Mouse (Mus musculus): Measurements from ENCODE around the gene Gm525. TPM values are rescaled to one million over a fixed set of nuclear protein-coding genes. Genes with fewer than 3 reads are reported as not detected.
A peak's percentile ranks its signal among the peaks of the same experiment; 100 is the strongest.
"Not testable (repeated sequence)": the region's sequence is repeated elsewhere in the genome, so short reads cannot be mapped to it uniquely, and the experiment has no call there.

Gm525 gene
- polyA plus RNA-seq, 1 experiment from 2014 or later: 1.2 TPM

GRCm38 (mm10) chr11:89078996-89079680 lies 5.5 kb downstream of the Gm525 start:
- Histone ChIP-seq H3K4me1 (ENCODE audit: control insufficient read depth, insufficient read depth, low read length) (no peaks in the 10 kb centered on the region), H3K27me3 (replicated peaks; ENCODE audit: control insufficient read depth, insufficient read depth, low read length) (no peaks in the 10 kb centered on the region)
- ATAC-seq (ENCODE audit: low read depth): no peak

GRCm38 (mm10) chr11:89081906-89082305 lies 8.3 kb downstream of the Gm525 start:
- H3K4me3 ChIP-seq (ENCODE audit: low read depth, low read length); ATAC-seq (ENCODE audit: low read depth); H3K36me3 ChIP-seq (ENCODE audit: control insufficient read depth, insufficient read depth, low read length); H3K27ac ChIP-seq (replicated peaks; ENCODE audit: low read depth, low read length); H3K9ac ChIP-seq (ENCODE audit: low read depth, low read length); H3K27me3 ChIP-seq (replicated peaks; ENCODE audit: control insufficient read depth, insufficient read depth, low read length); H3K4me2 ChIP-seq (ENCODE audit: low read depth, low read length); DNase-seq (ENCODE audit: low spot score); H3K9me3 ChIP-seq (ENCODE audit: control insufficient read depth, low read length); H3K4me1 ChIP-seq (ENCODE audit: control insufficient read depth, insufficient read depth, low read length): not testable (repeated sequence)
- 48% methylated on average over 5 of the region's 5 CpGs for WGBS

More at GRCm38 (mm10) chr11:89078996-89079680, 5.5 kb downstream of the Gm525 start:
- H3K4me2 ChIP-seq (ENCODE audit: low read depth, low read length): no peak overlapping the region
- no peak for DNase-seq (ENCODE audit: low spot score)
- no peak overlapping the region for H3K27ac ChIP-seq (replicated peaks; ENCODE audit: low read depth, low read length)
- no peaks in the 10 kb centered on the region for H3K36me3 ChIP-seq (ENCODE audit: control insufficient read depth, insufficient read depth, low read length)
- H3K4me3 ChIP-seq (ENCODE audit: low read depth, low read length): no peak overlapping the region
- whole genome bisulfite sequencing: 78% methylated on average over 16 of the region's 16 CpGs
- H3K9me3 ChIP-seq (ENCODE audit: control insufficient read depth, low read length): no peaks in the 10 kb centered on the region
- no peak overlapping the region for H3K9ac ChIP-seq (ENCODE audit: low read depth, low read length)

DNA sequence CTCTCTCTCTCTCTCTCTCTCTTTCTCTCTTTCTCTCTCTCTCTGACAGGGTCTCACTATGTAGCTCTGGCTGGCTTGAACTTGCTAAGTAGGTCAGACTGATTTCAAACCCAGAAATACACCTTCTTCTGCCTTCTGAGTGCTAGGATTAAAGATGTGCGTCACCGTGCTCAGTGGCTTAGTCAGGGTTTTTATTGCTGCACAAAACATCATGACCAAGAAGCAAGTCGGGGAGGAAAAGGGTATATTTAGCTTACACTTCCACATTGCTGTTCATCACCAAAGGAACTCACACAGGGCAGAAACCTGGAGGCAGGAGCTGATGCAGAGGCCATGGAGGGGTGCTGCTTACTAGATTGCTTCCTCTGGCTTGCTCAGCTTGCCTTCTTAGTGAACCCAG lies 9.1 kb downstream of the Gm525 start:
- not testable (repeated sequence) for H3K36me3 ChIP-seq (ENCODE audit: control insufficient read depth, insufficient read depth, low read length); H3K27ac ChIP-seq (replicated peaks; ENCODE audit: low read depth, low read length)

GRCm38 (mm10) chr11:89084601-89085000 lies 11.0 kb downstream of the Gm525 start:
- peak; percentile 76 for DNase-seq (ENCODE audit: low spot score)
- Histone ChIP-seq H3K4me1 (ENCODE audit: control insufficient read depth, insufficient read depth, low read length) (no peaks in the 10 kb centered on the region), H3K36me3 (ENCODE audit: control insufficient read depth, insufficient read depth, low read length) (no peaks in the 10 kb centered on the region), H3K4me2 (ENCODE audit: low read depth, low read length) (no peak overlapping the region), H3K27ac (replicated peaks; ENCODE audit: low read depth, low read length) (no peak overlapping the region), H3K27me3 (replicated peaks; ENCODE audit: control insufficient read depth, insufficient read depth, low read length) (no peaks in the 10 kb centered on the region), H3K9ac (ENCODE audit: low read depth, low read length) (no peak overlapping the region), H3K4me3 (ENCODE audit: low read depth, low read length) (no peak overlapping the region), H3K9me3 (ENCODE audit: control insufficient read depth, low read length) (no peaks in the 10 kb centered on the region)
- no peak for ATAC-seq (ENCODE audit: low read depth)
- 43% methylated on average over 7 of the region's 7 CpGs for WGBS

More for the DNA sequence above, 9.1 kb downstream of the Gm525 start:
- not testable (repeated sequence) for H3K4me2 ChIP-seq (ENCODE audit: low read depth, low read length); DNase-seq (ENCODE audit: low spot score); H3K27me3 ChIP-seq (replicated peaks; ENCODE audit: control insufficient read depth, insufficient read depth, low read length); H3K9ac ChIP-seq (ENCODE audit: low read depth, low read length); H3K4me3 ChIP-seq (ENCODE audit: low read depth, low read length); H3K4me1 ChIP-seq (ENCODE audit: control insufficient read depth, insufficient read depth, low read length); ATAC-seq (ENCODE audit: low read depth); H3K9me3 ChIP-seq (ENCODE audit: control insufficient read depth, low read length)
- WGBS: 81% methylated on average over 3 of the region's 3 CpGs

DNA sequence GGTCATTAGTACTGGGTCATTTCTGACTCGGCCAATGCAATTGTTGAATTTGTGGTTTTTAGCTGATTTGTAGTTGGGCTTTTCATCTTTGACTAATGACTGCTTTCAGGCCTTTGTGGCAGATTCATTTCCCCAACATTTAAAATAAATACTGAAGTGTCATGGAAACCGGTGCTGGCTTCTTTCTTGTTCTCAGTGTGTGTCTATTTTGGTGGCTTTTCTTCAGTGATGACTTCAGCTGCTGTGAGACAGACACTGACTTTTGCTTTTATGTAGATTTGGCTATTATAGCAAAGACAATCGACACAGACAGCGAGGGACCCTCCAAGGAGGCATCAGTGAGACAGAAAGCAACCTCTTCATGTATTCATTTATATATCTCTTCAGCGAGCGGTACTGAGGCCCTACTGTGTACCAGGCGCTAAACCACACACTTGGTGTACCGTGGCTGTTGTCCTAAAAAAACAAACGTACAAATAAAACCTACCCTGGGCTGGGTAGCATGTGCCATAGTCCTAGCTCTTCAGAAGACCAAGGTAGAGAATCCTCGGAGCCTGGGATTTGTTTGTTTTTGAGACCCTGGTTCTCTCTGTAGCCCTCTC lies 12.7 kb downstream of the Gm525 start:
- H3K4me2 ChIP-seq (ENCODE audit: low read depth, low read length): no peak overlapping the region
- no peaks in the 10 kb centered on the region for H3K27me3 ChIP-seq (replicated peaks; ENCODE audit: control insufficient read depth, insufficient read depth, low read length)
- no peak for ATAC-seq (ENCODE audit: low read depth)
- no peak for DNase-seq (ENCODE audit: low spot score)
- 75% methylated on average over 10 of the region's 10 CpGs for WGBS
- no peak overlapping the region for H3K9ac ChIP-seq (ENCODE audit: low read depth, low read length)
- no peaks in the 10 kb centered on the region for H3K9me3 ChIP-seq (ENCODE audit: control insufficient read depth, low read length)
- no peaks in the 10 kb centered on the region for H3K36me3 ChIP-seq (ENCODE audit: control insufficient read depth, insufficient read depth, low read length)
- no peaks in the 10 kb centered on the region for H3K4me1 ChIP-seq (ENCODE audit: control insufficient read depth, insufficient read depth, low read length)
- H3K4me3 ChIP-seq (ENCODE audit: low read depth, low read length): no peak overlapping the region
- no peak overlapping the region for H3K27ac ChIP-seq (replicated peaks; ENCODE audit: low read depth, low read length)

DNA sequence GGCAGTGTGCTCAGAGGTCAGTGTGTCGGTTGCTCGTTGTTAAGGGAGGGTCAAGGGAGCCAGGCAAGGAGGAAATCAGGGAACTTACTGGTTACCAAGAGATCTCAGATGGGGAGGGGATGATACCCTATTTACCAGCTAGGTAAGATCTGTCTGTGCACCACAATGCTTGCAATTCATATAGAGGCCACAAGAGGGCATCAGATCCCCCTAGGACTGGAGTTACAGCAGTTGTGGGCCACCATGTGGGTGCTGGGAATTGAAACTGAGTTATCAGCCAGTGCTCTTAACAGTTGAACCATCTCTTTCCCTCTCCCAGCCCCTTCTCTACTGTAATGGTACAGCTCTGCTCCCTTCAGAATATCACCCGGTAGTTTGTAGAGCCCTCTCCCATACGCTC lies 15.1 kb downstream of the Gm525 start:
- ATAC-seq (ENCODE audit: low read depth) (no peak), DNase-seq (ENCODE audit: low spot score) (no peak)
- no peaks in the 10 kb centered on the region for H3K27me3 ChIP-seq (replicated peaks; ENCODE audit: control insufficient read depth, insufficient read depth, low read length)
- no peaks in the 10 kb centered on the region for H3K4me1 ChIP-seq (ENCODE audit: control insufficient read depth, insufficient read depth, low read length)
- H3K4me3 ChIP-seq (ENCODE audit: low read depth, low read length): no peak overlapping the region
- no peak overlapping the region for H3K27ac ChIP-seq (replicated peaks; ENCODE audit: low read depth, low read length)
- H3K9me3 ChIP-seq (ENCODE audit: control insufficient read depth, low read length): no peaks in the 10 kb centered on the region
- H3K9ac ChIP-seq (ENCODE audit: low read depth, low read length): no peak overlapping the region
- H3K36me3 ChIP-seq (ENCODE audit: control insufficient read depth, insufficient read depth, low read length): no peaks in the 10 kb centered on the region
- WGBS: 92% methylated on average over 4 of the region's 4 CpGs
- no peak overlapping the region for H3K4me2 ChIP-seq (ENCODE audit: low read depth, low read length)

DNA sequence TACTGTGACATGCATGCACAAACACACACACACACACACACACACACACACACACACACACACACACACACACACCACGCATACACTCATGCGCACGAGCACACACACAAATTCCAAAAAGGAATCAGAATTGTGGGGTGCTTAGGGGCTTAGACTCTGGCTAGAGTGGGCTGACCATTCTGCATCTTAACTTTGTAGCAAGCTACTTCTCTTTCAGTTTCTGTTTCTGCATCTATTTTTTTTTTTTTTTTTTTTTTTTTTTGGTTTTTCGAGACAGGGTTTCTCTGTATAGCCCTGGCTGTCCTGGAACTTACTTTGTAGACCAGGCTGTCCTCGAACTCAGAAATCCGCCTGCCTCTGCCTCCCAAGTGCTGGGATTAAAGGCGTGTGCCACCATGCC lies 16.7 kb downstream of the Gm525 start:
- H3K4me2 ChIP-seq (ENCODE audit: low read depth, low read length); H3K36me3 ChIP-seq (ENCODE audit: control insufficient read depth, insufficient read depth, low read length); H3K27me3 ChIP-seq (replicated peaks; ENCODE audit: control insufficient read depth, insufficient read depth, low read length); DNase-seq (ENCODE audit: low spot score); H3K9me3 ChIP-seq (ENCODE audit: control insufficient read depth, low read length); H3K9ac ChIP-seq (ENCODE audit: low read depth, low read length); H3K4me1 ChIP-seq (ENCODE audit: control insufficient read depth, insufficient read depth, low read length); ATAC-seq (ENCODE audit: low read depth); H3K4me3 ChIP-seq (ENCODE audit: low read depth, low read length); H3K27ac ChIP-seq (replicated peaks; ENCODE audit: low read depth, low read length): not testable (repeated sequence)
- 94% methylated on average over 6 of the region's 7 CpGs for whole genome bisulfite sequencing

DNA sequence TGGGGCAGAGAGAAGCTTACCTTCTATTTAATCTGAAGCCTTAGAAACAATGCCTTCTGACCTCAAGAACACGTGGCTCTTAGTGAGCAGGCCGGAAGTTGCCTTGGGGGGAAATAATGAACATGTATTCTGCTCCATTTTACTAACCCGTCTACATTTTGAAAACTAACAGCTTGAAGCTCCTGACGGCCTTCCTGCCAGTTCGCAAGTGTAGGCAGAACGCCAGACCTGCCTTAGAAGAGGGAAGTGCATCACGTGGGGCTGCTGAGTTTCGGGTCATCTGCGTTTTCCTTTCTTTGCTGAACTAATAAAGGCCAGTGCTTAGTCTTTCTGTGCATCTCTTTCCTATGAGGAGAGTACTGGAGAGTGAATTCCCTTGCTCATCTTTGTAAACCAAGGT lies 19.1 kb downstream of the Gm525 start:
- no peak for ATAC-seq (ENCODE audit: low read depth)
- Histone ChIP-seq H3K9me3 (ENCODE audit: control insufficient read depth, low read length) (no peaks in the 10 kb centered on the region), H3K4me1 (ENCODE audit: control insufficient read depth, insufficient read depth, low read length) (no peaks in the 10 kb centered on the region), H3K27me3 (replicated peaks; ENCODE audit: control insufficient read depth, insufficient read depth, low read length) (no peaks in the 10 kb centered on the region), H3K36me3 (ENCODE audit: control insufficient read depth, insufficient read depth, low read length) (no peaks in the 10 kb centered on the region), H3K4me2 (ENCODE audit: low read depth, low read length) (no peak overlapping the region), H3K27ac (replicated peaks; ENCODE audit: low read depth, low read length) (no peak overlapping the region), H3K9ac (ENCODE audit: low read depth, low read length) (no peak overlapping the region), H3K4me3 (ENCODE audit: low read depth, low read length) (no peak overlapping the region)
- 64% methylated on average over 9 of the region's 9 CpGs for WGBS
- peak; percentile 30 for DNase-seq (ENCODE audit: low spot score)

DNA sequence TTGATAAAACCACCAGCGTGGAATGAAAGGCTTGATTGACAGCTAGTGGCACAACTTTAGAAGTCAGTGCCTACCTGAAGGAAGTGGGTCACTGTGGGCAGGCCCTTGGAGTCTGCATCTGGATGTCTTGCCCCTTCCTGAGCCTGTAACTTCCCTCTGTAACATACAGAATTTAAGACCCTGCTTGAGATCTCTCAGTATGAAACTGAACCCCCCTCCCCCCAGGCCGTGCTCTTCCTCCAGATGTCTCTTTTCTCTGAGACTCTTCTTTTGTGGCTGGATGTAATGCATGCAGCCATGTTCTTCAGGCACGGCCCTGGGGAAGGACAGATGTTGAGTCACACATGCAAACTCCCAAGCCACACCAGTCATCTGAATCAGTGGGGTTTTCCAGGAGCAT lies 21.7 kb downstream of the Gm525 start:
- Histone ChIP-seq H3K27me3 (replicated peaks; ENCODE audit: control insufficient read depth, insufficient read depth, low read length) (no peaks in the 10 kb centered on the region), H3K4me3 (ENCODE audit: low read depth, low read length) (no peak overlapping the region), H3K4me1 (ENCODE audit: control insufficient read depth, insufficient read depth, low read length) (no peaks in the 10 kb centered on the region), H3K36me3 (ENCODE audit: control insufficient read depth, insufficient read depth, low read length) (no peaks in the 10 kb centered on the region), H3K9ac (ENCODE audit: low read depth, low read length) (no peak overlapping the region), H3K4me2 (ENCODE audit: low read depth, low read length) (no peak overlapping the region), H3K9me3 (ENCODE audit: control insufficient read depth, low read length) (no peaks in the 10 kb centered on the region), H3K27ac (replicated peaks; ENCODE audit: low read depth, low read length) (no peak overlapping the region)
- ATAC-seq (ENCODE audit: low read depth) (no peak), DNase-seq (ENCODE audit: low spot score) (no peak)
- 73% methylated on average over 3 of the region's 3 CpGs for WGBS
